In genomic region chr7:127087278-127088010, GRCm38 (mm10) we compare ENCODE assay signal across 9 mouse cellular contexts. TPM values are rescaled to one million over a fixed set of nuclear protein-coding genes. Genes with fewer than 3 reads are reported as not detected.
"Had no signal": no experiment of that assay in that cellular context is flagged by ENCODE, and none has a peak within 500 bp of the region (broad histone marks: within the 10 kb centered on the region; RNA-seq: fewer than 3 reads in every experiment).

Gene Zg16, minus strand, starts transcription at chr7:127087328.

RNA-seq across cellular contexts. Expression of gene Zg16, which starts in this region (rescaled TPM):
- total RNA-seq: layer of hippocampus, adult 2 months; layer of hippocampus, postnatal 10 days; left cerebral cortex, postnatal 36 days had no signal
- polyA plus RNA-seq: kidney, postnatal 0 days; limb, embryonic 12.5 days; lung, embryonic 14.5 days; midbrain, embryonic 12.5 days; midbrain, embryonic 16.5 days; neural tube, embryonic 13.5 days had no signal
